Mouse (Mus musculus) liver, embryonic 15.5 days (tissue): Measurements from ENCODE around the gene Prkce. TPM values are rescaled to one million over a fixed set of nuclear protein-coding genes. Genes with fewer than 3 reads are reported as not detected.

Experiments
- ATAC-seq: fragments of 200-750 bp; cut with Nextera tagmentation; 2 replicates; pipeline ENCODE4 v1.8.0; 2017; ENCODE audit warnings: moderate number of reproducible peaks, mild to moderate bottlenecking, moderate library complexity; ENCODE audit not compliant: insufficient read depth
- H3K27ac ChIP-seq: fragments of 300-500 bp; sonication (generic); replicated peaks from 2 replicates; pipeline ENCODE4 v1.5.1; 2015; ENCODE audit warnings: mild to moderate bottlenecking, inconsistent platforms
- H3K27me3 ChIP-seq: fragments of 300-500 bp; sonication (generic); 2 replicates; pipeline ENCODE4 v1.6.1; 2015; ENCODE audit warnings: mild to moderate bottlenecking, inconsistent platforms
- H3K36me3 ChIP-seq: fragments of 300-500 bp; sonication (generic); replicated peaks from 2 replicates; pipeline ENCODE4 v1.6.1; 2015; ENCODE audit warnings: moderate library complexity, mild to moderate bottlenecking, inconsistent platforms
- H3K4me1 ChIP-seq: fragments of 300-500 bp; sonication (generic); replicated peaks from 2 replicates; pipeline ENCODE4 v1.6.1; 2015; ENCODE audit warnings: inconsistent platforms
- H3K4me2 ChIP-seq: fragments of 300-500 bp; sonication (generic); 2 replicates; pipeline ENCODE4 v1.6.1; 2015; ENCODE audit warnings: moderate library complexity, mild to moderate bottlenecking, inconsistent platforms
- H3K4me3 ChIP-seq: fragments of 300-500 bp; sonication (generic); replicated peaks from 2 replicates; pipeline ENCODE4 v1.5.1; 2015; ENCODE audit warnings: mild to moderate bottlenecking, inconsistent platforms
- H3K9ac ChIP-seq: fragments of 300-500 bp; sonication (generic); 2 replicates; pipeline ENCODE4 v1.6.1; 2015; ENCODE audit warnings: moderate library complexity, mild to moderate bottlenecking, inconsistent platforms
- H3K9me3 ChIP-seq: fragments of 300-500 bp; sonication (generic); replicated peaks from 2 replicates; pipeline ENCODE4 v1.6.1; 2016; ENCODE audit warnings: inconsistent platforms
- whole genome bisulfite sequencing: fragments of 180-500 bp; shearing (Covaris S2); methylation state at CpG from one replicate; pipeline ENCODE4 v1.1.7; 2015; ENCODE audit warnings: mixed read lengths; ENCODE audit not compliant: insufficient replicate concordance; 5-methylcytosine and 5-hydroxymethylcytosine counted together
- polyA plus RNA-seq: library from polyadenylated mRNA; unstranded; fragments of >200 nt; fragmentation: Nextera tagmentation; extraction: Ambion mirVana; gene quantifications from 2 replicates; pipeline ENCODE4 v1.2.1, GENCODE M21; 2015

Prkce gene
- polyA plus RNA-seq, 1 experiment from 2014 or later = 0.79 TPM

DNA sequence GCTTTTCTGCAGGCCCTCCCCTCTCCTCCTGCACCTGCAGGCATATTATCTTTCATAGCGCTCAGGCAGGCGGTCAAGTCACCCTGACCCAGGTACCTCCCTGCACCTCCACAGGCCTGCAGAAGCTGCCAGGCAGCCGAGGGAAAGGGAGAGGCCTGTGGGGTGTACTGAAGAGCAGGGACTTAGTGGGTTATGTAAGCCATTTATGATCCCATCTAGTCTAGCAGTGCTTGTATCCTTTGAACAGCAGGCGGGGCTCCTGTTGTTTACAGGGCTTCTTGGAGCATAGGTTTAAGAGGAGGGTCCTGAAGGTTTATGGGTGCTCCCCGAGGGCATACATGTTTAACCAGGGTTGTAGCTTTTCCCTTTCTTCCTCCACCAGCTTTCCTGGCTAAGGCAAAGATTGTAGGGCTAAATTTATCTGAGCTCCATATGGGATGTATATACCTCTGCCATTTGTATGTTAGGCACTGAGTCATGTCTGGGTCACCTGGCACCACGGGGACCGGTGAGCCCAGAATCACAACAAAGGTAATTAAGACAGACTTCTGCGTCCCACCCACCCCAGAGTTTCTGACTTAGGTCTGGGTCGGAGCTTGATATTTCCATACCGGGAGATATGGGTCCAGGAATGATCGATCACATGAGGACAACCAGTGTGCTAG lies 96.5 kb downstream of the Prkce start:
- WGBS = 72% methylated on average over 11 of the region's 11 CpGs
- H3K27ac ChIP-seq = no peak overlapping the region
- H3K9ac ChIP-seq = no peak overlapping the region
- no peaks in the 10 kb centered on the region for H3K27me3 ChIP-seq
- no peaks in the 10 kb centered on the region for H3K4me1 ChIP-seq
- no peaks in the 10 kb centered on the region for H3K9me3 ChIP-seq
- no peak overlapping the region for H3K4me2 ChIP-seq
- no peak for ATAC-seq
- no peak overlapping the region for H3K4me3 ChIP-seq
- no peaks in the 10 kb centered on the region for H3K36me3 ChIP-seq

- no peaks in the 10 kb centered on the region for H3K4me1 ChIP-seq
- WGBS = 73% methylated on average over 6 of the region's 6 CpGs
- no peak overlapping the region for H3K9ac ChIP-seq
- no peak overlapping the region for H3K4me3 ChIP-seq
- H3K9me3 ChIP-seq = no peaks in the 10 kb centered on the region
- no peaks in the 10 kb centered on the region for H3K36me3 ChIP-seq
- H3K27ac ChIP-seq = no peak overlapping the region
- H3K4me2 ChIP-seq = no peak overlapping the region
- no peak for ATAC-seq
- no peaks in the 10 kb centered on the region for H3K27me3 ChIP-seq
Observed at GRCm38 (mm10) chr17:86266051-86266450, 98.5 kb downstream of the Prkce start.

GRCm38 (mm10) chr17:86267126-86267760 lies 99.7 kb downstream of the Prkce start:
- 62% methylated on average over 6 of the region's 6 CpGs for WGBS
- Histone ChIP-seq H3K9me3 (no peaks in the 10 kb centered on the region), H3K27ac (no peak overlapping the region), H3K36me3 (no peaks in the 10 kb centered on the region), H3K4me2 (no peak overlapping the region), H3K4me3 (no peak overlapping the region), H3K4me1 (no peaks in the 10 kb centered on the region), H3K9ac (no peak overlapping the region), H3K27me3 (no peaks in the 10 kb centered on the region)
- ATAC-seq = no peak

GRCm38 (mm10) chr17:86269639-86270038 lies 102.1 kb downstream of the Prkce start:
- Histone ChIP-seq H3K27ac (no peak overlapping the region), H3K4me3 (no peak overlapping the region), H3K27me3 (no peaks in the 10 kb centered on the region), H3K36me3 (no peaks in the 10 kb centered on the region), H3K4me1 (no peaks in the 10 kb centered on the region), H3K9me3 (no peaks in the 10 kb centered on the region), H3K9ac (no peak overlapping the region), H3K4me2 (no peak overlapping the region)
- WGBS = 76% methylated on average over 8 of the region's 8 CpGs
- ATAC-seq = no peak

DNA sequence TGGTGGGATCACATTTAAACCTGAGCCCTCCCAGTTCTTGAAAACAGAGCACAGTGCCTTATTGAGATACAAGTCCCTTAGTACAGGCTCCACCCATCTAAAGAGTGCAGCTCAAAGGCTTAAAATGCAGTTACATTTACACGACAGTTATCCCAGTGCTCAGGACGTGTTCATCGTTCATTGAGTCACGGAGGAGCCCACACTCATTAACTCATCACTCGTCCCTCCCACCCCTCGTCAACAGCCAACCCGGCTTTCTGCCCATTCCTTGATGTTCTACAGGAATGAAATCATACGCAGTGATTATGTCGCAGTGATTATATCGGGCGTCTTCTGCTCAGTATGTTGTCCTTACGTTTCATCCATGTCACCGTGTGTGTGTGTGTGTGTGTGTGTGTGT lies 102.9 kb downstream of the Prkce start:
- no peaks in the 10 kb centered on the region for H3K36me3 ChIP-seq
- no peak overlapping the region for H3K4me2 ChIP-seq
- H3K27ac ChIP-seq = no peak overlapping the region
- ATAC-seq = no peak
- no peak overlapping the region for H3K4me3 ChIP-seq
- 73% methylated on average over 13 of the region's 13 CpGs for WGBS
- no peaks in the 10 kb centered on the region for H3K4me1 ChIP-seq
- H3K27me3 ChIP-seq = no peaks in the 10 kb centered on the region
- H3K9ac ChIP-seq = no peak overlapping the region
- no peaks in the 10 kb centered on the region for H3K9me3 ChIP-seq

GRCm38 (mm10) chr17:86271277-86271676 lies 103.7 kb downstream of the Prkce start:
- H3K4me3 ChIP-seq = no peak overlapping the region
- WGBS = 29% methylated on average over 4 of the region's 4 CpGs
- H3K9me3 ChIP-seq = no peaks in the 10 kb centered on the region
- H3K36me3 ChIP-seq = no peaks in the 10 kb centered on the region
- no peak overlapping the region for H3K9ac ChIP-seq
- no peaks in the 10 kb centered on the region for H3K4me1 ChIP-seq
- no peak for ATAC-seq
- H3K27ac ChIP-seq = no peak overlapping the region
- no peaks in the 10 kb centered on the region for H3K27me3 ChIP-seq
- no peak overlapping the region for H3K4me2 ChIP-seq

DNA sequence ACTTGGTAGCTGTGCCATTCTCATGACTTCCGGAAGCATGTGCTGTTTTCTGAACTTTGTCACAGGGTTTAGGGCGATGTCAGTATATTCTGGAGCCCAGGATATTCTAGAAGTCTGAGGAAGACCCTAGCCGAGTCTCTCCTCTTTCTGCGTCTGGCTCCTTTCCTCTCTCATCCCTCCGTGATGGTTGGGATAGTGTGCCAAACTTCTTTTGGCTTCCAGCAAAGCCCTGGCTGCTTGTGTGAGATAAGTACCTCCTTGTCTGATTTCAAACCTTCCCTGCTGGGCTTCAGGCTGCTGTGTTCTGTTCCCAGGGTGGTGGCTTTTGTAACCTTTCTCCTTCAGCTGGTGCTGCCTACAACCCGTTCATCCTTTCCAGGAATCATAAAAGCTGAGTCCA lies 105.4 kb downstream of the Prkce start:
- 53% methylated on average over 6 of the region's 6 CpGs for WGBS

GRCm38 (mm10) chr17:86273566-86274349 lies 106.2 kb downstream of the Prkce start:
- Histone ChIP-seq H3K4me2 (no peak overlapping the region), H3K9me3 (no peaks in the 10 kb centered on the region)

More for the DNA sequence above, 105.4 kb downstream of the Prkce start:
- no peak overlapping the region for H3K9ac ChIP-seq
- H3K9me3 ChIP-seq = no peaks in the 10 kb centered on the region
- H3K4me3 ChIP-seq = no peak overlapping the region
- H3K36me3 ChIP-seq = no peaks in the 10 kb centered on the region
- no peak for ATAC-seq
- H3K4me2 ChIP-seq = no peak overlapping the region
- H3K4me1 ChIP-seq = 0 out of 2 replicates have a peak, but pooled peaks cover 2% of the 10 kb centered on the region
- H3K27me3 ChIP-seq = no peaks in the 10 kb centered on the region
- no peak overlapping the region for H3K27ac ChIP-seq

DNA sequence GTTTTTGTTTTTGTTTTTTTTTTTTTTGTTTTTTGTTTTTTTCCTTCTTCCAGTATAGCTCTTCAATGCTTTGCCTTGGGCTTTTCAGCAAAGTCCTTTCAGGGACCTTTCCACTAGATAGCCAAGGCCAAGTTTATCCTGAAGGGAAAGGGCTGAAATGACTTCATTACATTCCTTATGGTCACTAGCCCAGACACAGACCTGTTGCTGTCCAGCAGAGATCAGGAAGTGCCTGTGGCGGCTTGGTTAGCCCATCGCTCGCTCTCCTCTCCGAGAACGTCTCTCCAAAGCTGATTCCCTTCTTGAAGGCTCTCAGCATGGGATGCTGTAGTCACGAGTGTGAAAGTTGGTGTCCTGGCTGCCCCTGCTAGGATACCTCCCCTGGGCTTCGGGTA lies 106.8 kb downstream of the Prkce start:
- no peak overlapping the region for H3K27ac ChIP-seq
- no peak overlapping the region for H3K4me2 ChIP-seq
- WGBS = 61% methylated on average over 7 of the region's 7 CpGs
- no peaks in the 10 kb centered on the region for H3K36me3 ChIP-seq
- no peak overlapping the region for H3K4me3 ChIP-seq
- H3K27me3 ChIP-seq = no peaks in the 10 kb centered on the region
- no peak for ATAC-seq
- no peaks in the 10 kb centered on the region for H3K9me3 ChIP-seq
- H3K9ac ChIP-seq = no peak overlapping the region
- 0 out of 2 replicates have a peak, but pooled peaks cover 2% of the 10 kb centered on the region for H3K4me1 ChIP-seq

More at GRCm38 (mm10) chr17:86273566-86274349, 106.2 kb downstream of the Prkce start:
- Histone ChIP-seq H3K9ac (no peak overlapping the region), H3K4me3 (no peak overlapping the region), H3K36me3 (no peaks in the 10 kb centered on the region), H3K4me1 (0 out of 2 replicates have a peak, but pooled peaks cover 2% of the 10 kb centered on the region), H3K27me3 (no peaks in the 10 kb centered on the region), H3K27ac (no peak overlapping the region)
- WGBS = 75% methylated on average over 9 of the region's 9 CpGs
- ATAC-seq = no peak

GRCm38 (mm10) chr17:86276381-86276780 lies 108.8 kb downstream of the Prkce start:
- Histone ChIP-seq H3K4me2 (no peak overlapping the region), H3K4me3 (no peak overlapping the region), H3K9ac (no peak overlapping the region), H3K27me3 (no peaks in the 10 kb centered on the region), H3K27ac (no peak overlapping the region), H3K36me3 (no peaks in the 10 kb centered on the region), H3K4me1 (0 out of 2 replicates have a peak, but pooled peaks cover 2% of the 10 kb centered on the region), H3K9me3 (no peaks in the 10 kb centered on the region)
- WGBS = 58% methylated on average over 4 of the region's 4 CpGs
- no peak for ATAC-seq
